Comparison of ENCODE assay signal across 8 mouse cellular contexts in the genomic region with DNA sequence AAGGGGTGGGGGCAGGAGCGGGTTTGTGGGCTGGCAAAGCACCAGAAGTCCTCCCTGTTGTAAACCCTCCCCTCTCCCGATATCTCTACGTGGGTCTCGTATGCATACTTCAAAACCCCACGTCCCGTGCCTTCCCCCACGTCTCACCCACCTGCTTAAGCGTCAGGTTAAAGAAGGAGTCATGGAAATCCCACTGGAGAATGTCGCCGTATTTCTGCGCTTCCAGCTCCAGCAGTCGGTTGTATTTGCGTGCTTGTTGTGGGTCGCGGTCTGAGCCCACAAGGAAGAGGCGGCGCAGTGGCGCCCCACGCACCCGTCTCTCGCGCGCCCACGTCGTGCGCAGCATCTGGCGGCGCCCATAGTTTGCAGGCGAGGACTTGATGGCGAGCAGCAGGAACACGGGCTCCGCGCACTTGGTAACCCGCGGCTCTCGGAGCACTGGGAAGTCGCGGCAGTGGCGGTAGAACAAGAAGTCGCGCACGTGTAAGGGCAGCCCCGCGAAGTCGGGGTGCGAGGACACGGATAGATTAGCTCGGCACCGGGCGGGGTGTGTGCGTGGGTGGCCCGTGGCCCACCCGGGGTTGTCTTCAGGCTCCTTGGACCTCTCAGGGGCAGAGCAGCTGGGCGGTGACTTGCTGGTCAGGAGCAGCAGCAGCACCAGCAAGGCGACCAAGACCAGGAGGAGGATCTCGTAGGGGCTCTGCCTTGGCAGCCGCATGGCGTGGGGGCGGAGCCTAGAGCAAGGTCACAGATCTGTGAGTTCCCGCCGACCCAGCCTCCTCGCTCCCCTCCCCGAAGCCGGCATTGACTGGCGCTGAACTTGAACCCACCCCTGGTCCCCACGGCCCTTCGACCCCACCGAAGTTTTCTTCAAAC. TPM values are rescaled to one million over a fixed set of nuclear protein-coding genes. Genes with fewer than 3 reads are reported as not detected.
DNase-seq lines count a peak whose midpoint lies in the region; ATAC-seq lines count a peak whose summit lies in the region.

No protein-coding gene starts in this region.

- H3K9ac ChIP-seq in kidney, embryonic 14.5 days (ENCODE audit: low read depth, low read length), result no peak overlapping the region
- H3K9ac ChIP-seq in hindbrain, embryonic 14.5 days, result peak overlapping the region; percentile 4; the same call in 1 of the 2 replicates
- H3K9ac ChIP-seq in midbrain, embryonic 16.5 days (ENCODE audit: low read depth, low read length), result peak overlapping the region; percentile 41; the same call in 1 of the 2 replicates

- H3K4me3 ChIP-seq in kidney, embryonic 14.5 days (ENCODE audit: low read length), result peak overlapping the region; percentile 22; the same call in 1 of the 2 replicates
- H3K4me3 ChIP-seq in hindbrain, embryonic 14.5 days (replicated peaks; ENCODE audit: low read length), result peak overlapping the region; percentile 17
- H3K4me3 ChIP-seq in midbrain, embryonic 16.5 days (ENCODE audit: low read depth, low read length), result peak overlapping the region; percentile 27

- H3K4me2 ChIP-seq in kidney, embryonic 14.5 days (replicated peaks; ENCODE audit: low read depth, low read length), result peak overlapping the region; percentile 2
- H3K4me2 ChIP-seq in hindbrain, embryonic 14.5 days (replicated peaks), result peak overlapping the region; percentile 39
- H3K4me2 ChIP-seq in midbrain, embryonic 16.5 days (ENCODE audit: low read length), result peak overlapping the region; percentile 43

- WGBS in kidney, embryonic 14.5 days, result 11% methylated on average over 68 of the region's 68 CpGs
- 9% methylated on average over 68 of the region's 68 CpGs for WGBS in hindbrain, embryonic 14.5 days
- WGBS in midbrain, embryonic 16.5 days, result 9% methylated on average over 65 of the region's 68 CpGs

- H3K27ac ChIP-seq in kidney, embryonic 14.5 days (ENCODE audit: low read depth, low read length), result no peak overlapping the region
- no peak overlapping the region for H3K27ac ChIP-seq in hindbrain, embryonic 14.5 days
- no peak overlapping the region for H3K27ac ChIP-seq in midbrain, embryonic 16.5 days (ENCODE audit: low read length)

- H3K27me3 ChIP-seq in kidney, embryonic 14.5 days (ENCODE audit: control insufficient read depth, insufficient read depth, low read length), result peaks cover 75% of the 10 kb centered on the region
- H3K27me3 ChIP-seq in hindbrain, embryonic 14.5 days (ENCODE audit: control insufficient read depth, insufficient read depth, low read length), result peaks cover 84% of the 10 kb centered on the region
- peaks cover 72% of the 10 kb centered on the region for H3K27me3 ChIP-seq in midbrain, embryonic 16.5 days (ENCODE audit: control insufficient read depth, insufficient read depth, low read depth, low read length)

- H3K9me3 ChIP-seq in kidney, embryonic 14.5 days (ENCODE audit: control insufficient read depth, low read length), result no peaks in the 10 kb centered on the region; the same call in 1 of the 2 replicates
- H3K9me3 ChIP-seq in hindbrain, embryonic 14.5 days (ENCODE audit: control insufficient read depth, low read length), result no peaks in the 10 kb centered on the region
- no peaks in the 10 kb centered on the region for H3K9me3 ChIP-seq in midbrain, embryonic 16.5 days (replicated peaks; ENCODE audit: control insufficient read depth, low read length, poor library complexity, severe bottlenecking)

- peak; percentile 37; the same call in 1 of the 2 replicates for ATAC-seq in kidney, embryonic 14.5 days (ENCODE audit: low FRiP score, low TSS enrichment)
- 0 out of 2 replicates have a peak, but pooled peaks have one; percentile 26 for ATAC-seq in hindbrain, embryonic 14.5 days (ENCODE audit: low FRiP score)
- peak; percentile 8; the same call in 1 of the 2 replicates for ATAC-seq in midbrain, embryonic 16.5 days

- no peaks in the 10 kb centered on the region for H3K36me3 ChIP-seq in kidney, embryonic 14.5 days (ENCODE audit: control insufficient read depth, insufficient read depth, low read length)
- H3K36me3 ChIP-seq in hindbrain, embryonic 14.5 days (replicated peaks; ENCODE audit: control insufficient read depth, insufficient read depth), result no peaks in the 10 kb centered on the region
- no peaks in the 10 kb centered on the region for H3K36me3 ChIP-seq in midbrain, embryonic 16.5 days (ENCODE audit: control insufficient read depth, insufficient read depth, low read length)

- DNase-seq in kidney, postnatal 14 days, result no peak
- DNase-seq in T-cell, adult 2 months (ENCODE audit: low spot score), result peak; percentile 29
- no peak for DNase-seq in hindbrain, embryonic 14.5 days (ENCODE audit: low spot score)
- DNase-seq in yolk sac, embryonic 10.5 days (ENCODE audit: low spot score), result no peak
- no peak for DNase-seq in adrenal gland, adult (ENCODE audit: inconsistent age in 2 of 2, low spot score in 1 of 2)
- DNase-seq in spleen, postnatal 10 days (ENCODE audit: low spot score in 2 of 2), result no peak

- no peaks in the 10 kb centered on the region for H3K4me1 ChIP-seq in kidney, embryonic 14.5 days (ENCODE audit: control insufficient read depth, insufficient read depth, low read length)
- no peaks in the 10 kb centered on the region; the same call in 1 of the 2 replicates for H3K4me1 ChIP-seq in hindbrain, embryonic 14.5 days (replicated peaks; ENCODE audit: control insufficient read depth, insufficient read depth, low read length)
- H3K4me1 ChIP-seq in midbrain, embryonic 16.5 days (ENCODE audit: control insufficient read depth, insufficient read depth, low read length), result peaks cover 8% of the 10 kb centered on the region

RNA-seq across cellular contexts. Expression of a gene that starts 4.4 kb away (rescaled TPM):
- polyA plus RNA-seq in kidney, embryonic 14.5 days (2014; fragmentation: Nextera tagmentation; extraction: Ambion mirVana), result 1.2 TPM in 1 of 2 replicates, not detected in the other
- polyA plus RNA-seq in hindbrain, embryonic 14.5 days (2014; fragmentation: Nextera tagmentation; extraction: Ambion mirVana), result 1.4 and 1.5 TPM in 2 replicates
- 1.4 TPM in 1 of 2 replicates, not detected in the other for polyA plus RNA-seq in midbrain, embryonic 16.5 days (2015; fragmentation: Nextera tagmentation; extraction: Ambion mirVana)

RNA-seq across cellular contexts. Expression of a gene that starts 8.2 kb away (rescaled TPM):
- polyA plus RNA-seq in kidney, embryonic 14.5 days (2014; fragmentation: Nextera tagmentation; extraction: Ambion mirVana), result 1.1 and 1.6 TPM in 2 replicates
- 0.21 and 0.41 TPM in 2 replicates for polyA plus RNA-seq in hindbrain, embryonic 14.5 days (2014; fragmentation: Nextera tagmentation; extraction: Ambion mirVana)
- polyA plus RNA-seq in midbrain, embryonic 16.5 days (2015; fragmentation: Nextera tagmentation; extraction: Ambion mirVana), result 0.20 and 0.50 TPM in 2 replicates

RNA-seq across cellular contexts. Expression of a gene that starts 17.3 kb away (rescaled TPM):
- 3.0 and 5.2 TPM in 2 replicates for polyA plus RNA-seq in kidney, embryonic 14.5 days (2014; fragmentation: Nextera tagmentation; extraction: Ambion mirVana)
- 5.4 TPM in 2 replicates for polyA plus RNA-seq in hindbrain, embryonic 14.5 days (2014; fragmentation: Nextera tagmentation; extraction: Ambion mirVana)
- 4.7 and 5.4 TPM in 2 replicates for polyA plus RNA-seq in midbrain, embryonic 16.5 days (2015; fragmentation: Nextera tagmentation; extraction: Ambion mirVana)

RNA-seq across cellular contexts. Expression of a gene that starts 21.8 kb away (rescaled TPM):
- 0.50 and 0.53 TPM in 2 replicates for polyA plus RNA-seq in kidney, embryonic 14.5 days (2014; fragmentation: Nextera tagmentation; extraction: Ambion mirVana)
- 16.6 and 16.7 TPM in 2 replicates for polyA plus RNA-seq in hindbrain, embryonic 14.5 days (2014; fragmentation: Nextera tagmentation; extraction: Ambion mirVana)
- 23.5 and 29.0 TPM in 2 replicates for polyA plus RNA-seq in midbrain, embryonic 16.5 days (2015; fragmentation: Nextera tagmentation; extraction: Ambion mirVana)

RNA-seq across cellular contexts. Expression of a gene that starts 32.1 kb away (rescaled TPM):
- 5.5 and 6.5 TPM in 2 replicates for polyA plus RNA-seq in kidney, embryonic 14.5 days (2014; fragmentation: Nextera tagmentation; extraction: Ambion mirVana)
- 57.3 and 61.0 TPM in 2 replicates for polyA plus RNA-seq in hindbrain, embryonic 14.5 days (2014; fragmentation: Nextera tagmentation; extraction: Ambion mirVana)
- 88.4 and 107 TPM in 2 replicates for polyA plus RNA-seq in midbrain, embryonic 16.5 days (2015; fragmentation: Nextera tagmentation; extraction: Ambion mirVana)
